Mouse (Mus musculus) cerebellum, postnatal 10 days (tissue): ENCODE measurements at regions not wholly inside any gene's neighbourhood (a gene's known extent, or its start where the extent isn't known, plus 50 kb on each side); places are given as distances from the start of the nearest gene placed in this dataset.

Experiments used
- DNase-seq, 2 experiments: peaks; one replicate each; pipeline ENCODE4 v3.0.0; 2021; ENCODE audit warnings: mixed read lengths in 2 of 2

DNA sequence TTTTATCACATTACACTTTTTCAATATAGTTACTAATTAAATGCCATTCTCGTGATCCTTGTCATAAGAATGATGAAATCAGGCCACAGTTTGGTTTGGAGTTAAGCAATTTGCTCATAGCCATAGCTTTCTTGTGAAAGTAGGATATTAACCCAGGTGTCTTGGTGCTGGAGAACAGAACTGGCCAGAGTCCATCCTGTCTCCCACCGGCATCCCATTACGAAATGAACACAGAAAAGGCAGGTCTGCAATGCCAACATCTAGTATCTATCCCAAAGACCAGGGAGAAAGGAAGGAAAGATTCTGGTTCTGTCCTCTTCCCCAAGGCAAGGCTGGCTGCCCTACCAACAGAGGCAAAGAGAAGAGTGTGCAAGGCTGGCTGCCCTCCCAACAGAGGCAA is 61.6 kb upstream of the Avpr1a start:
- DNase-seq = no peak

DNA sequence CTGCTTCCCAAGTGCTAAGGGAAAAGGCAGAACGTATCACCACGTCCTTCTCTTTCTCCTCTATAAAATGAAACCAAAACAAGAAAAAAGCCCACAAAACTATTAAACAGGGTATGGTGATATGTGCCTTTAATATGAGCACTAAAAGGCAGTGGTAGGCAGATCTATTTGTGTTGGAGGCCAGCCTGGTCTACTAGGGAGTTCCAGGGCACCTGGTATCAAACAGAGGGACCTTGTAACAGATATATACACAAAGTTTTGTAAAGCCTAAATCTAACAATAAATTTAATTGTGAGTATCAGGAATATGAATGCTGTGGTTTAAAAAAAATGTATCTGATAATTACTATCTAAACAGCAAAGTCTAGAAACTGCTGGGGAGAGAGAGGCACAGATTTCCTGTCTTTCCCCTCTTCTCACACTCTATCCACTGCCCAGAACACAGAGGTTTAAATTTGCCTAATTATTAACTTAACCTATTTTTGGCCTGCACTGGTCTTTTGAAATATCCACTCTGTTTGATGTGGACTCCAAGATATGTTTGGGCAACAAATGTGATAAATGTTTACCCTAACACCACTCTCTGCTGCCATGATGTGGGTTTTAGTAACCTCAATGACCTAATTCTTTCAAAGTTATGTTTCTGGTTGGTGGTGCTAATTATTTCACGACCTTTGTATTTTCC is 68.5 kb upstream of the Avpr1a start:
- no peak for DNase-seq

DNA sequence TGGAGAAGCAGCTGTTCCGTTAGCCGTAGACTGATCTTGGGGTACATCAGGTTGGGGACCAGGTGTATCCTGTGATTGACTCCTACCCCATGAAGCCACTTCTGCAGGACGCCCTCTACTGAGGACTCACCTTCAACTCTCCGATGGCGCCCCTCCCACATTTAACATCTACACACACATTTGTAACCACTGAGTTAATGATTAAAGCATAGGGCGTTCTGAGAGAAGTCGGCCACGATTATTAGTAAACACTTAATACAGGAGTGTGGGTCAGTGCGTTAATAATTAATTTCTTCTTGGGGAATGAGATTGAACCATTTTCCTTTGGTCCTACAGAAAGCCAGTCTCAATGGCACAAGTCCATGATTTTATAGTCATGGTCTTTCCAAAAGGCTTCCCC is 105.0 kb upstream of the Avpr1a start:
- DNase-seq = no peak

DNA sequence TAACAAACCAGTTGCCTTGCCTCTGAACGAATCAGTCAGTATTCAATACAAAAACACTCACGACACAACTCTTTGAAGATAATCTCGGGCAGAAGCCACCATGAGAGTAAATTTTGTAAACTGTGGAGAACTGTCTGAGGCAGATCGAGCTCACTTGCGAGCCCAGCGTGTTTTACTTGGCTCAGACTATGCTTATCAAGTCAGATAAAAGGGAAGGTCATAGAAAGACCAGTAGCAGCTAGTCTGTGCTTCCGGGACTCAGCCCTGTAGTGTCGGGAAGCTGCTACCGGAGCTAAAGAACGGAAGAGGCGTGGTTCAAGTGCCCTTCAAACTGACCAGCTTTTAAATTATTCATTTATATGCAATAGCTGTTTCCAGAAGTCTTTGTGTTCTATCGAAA is 105.9 kb upstream of the Avpr1a start:
- DNase-seq = no peak

DNA sequence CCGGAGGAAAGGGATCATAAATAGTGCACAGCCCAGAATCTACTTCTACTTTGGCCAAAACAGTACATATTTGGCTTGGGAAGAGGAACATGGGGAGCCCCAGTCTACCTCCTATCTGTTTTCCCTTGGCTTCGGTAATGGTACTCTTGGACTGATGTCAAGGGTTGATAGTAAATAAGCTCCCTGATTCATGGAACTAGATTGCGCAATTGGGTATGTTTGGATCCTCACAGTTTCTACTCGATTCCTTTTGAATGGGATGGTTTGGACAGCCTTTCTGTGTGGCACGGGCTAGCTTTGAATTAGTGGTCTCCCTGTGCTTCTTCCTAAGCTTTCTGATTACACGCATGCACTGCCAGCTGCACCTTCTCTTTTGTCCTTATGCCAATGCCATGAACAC is 121.4 kb upstream of the Avpr1a start:
- peak; percentile 55 to 62 for DNase-seq

DNA sequence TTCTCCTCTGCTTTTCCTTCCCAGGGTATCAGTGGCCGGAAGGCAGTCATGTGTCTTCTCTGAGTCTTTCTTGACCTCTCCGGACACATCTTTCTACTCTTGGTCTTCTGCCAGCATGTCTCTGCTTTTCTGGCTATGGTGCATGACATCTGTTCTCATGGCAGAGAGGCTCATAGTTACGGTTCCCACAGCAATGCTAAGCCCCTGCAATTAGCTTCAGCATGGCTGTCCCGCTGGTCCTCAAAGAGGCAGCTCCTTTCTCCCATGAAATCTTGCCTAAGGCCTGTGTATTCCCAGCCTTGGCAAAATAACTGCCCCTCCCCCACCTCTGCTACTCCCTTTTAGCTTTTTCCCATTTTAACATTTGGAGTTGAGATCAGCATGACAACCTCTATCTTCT is 129.4 kb upstream of the Avpr1a start:
- DNase-seq = peak; percentile 86 to 87

DNA sequence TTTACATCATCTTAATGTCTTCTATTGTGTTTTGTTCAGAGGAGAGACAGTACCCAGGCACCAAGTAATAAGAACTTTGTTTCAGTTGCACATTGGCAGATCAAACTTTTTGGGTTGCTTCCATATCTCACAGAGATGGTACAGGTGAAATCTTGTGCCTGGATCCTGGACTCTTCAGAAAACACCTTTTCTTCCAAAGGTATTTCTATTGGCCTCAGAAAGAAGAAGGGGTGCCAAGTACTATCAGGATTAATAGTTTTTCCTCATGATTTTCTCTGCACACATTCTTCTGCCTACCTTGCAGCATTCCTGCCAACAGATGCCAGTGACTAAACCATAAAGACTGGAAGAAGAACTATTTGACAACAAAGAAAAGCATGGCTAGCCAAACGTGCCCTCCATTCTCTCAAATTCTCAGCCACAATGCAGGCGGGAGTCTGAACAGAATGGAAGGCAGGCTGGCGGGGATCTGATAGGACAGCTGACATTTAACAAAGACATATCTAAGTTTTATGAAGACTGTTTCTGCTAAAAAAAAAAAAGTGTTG is 137.6 kb upstream of the Avpr1a start:
- DNase-seq = no peak

DNA sequence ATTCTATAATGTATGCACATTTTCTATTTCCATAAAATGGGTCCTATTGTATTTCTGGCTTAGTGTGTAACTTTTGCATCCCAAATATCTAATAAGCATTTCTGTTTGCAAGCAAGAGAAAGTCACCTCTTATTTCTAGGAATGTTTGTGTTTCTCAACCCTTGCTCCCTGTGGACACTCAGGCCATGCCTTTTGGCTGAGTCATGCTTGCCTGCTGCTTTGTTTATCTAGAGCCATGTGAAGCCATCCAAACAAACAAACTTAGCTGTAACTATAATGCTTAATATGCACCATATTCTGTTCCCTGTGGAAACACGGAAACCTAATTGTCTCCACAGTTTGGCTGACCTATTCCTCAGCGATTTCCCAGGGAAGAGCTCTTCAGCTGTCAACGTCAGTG is 139.6 kb upstream of the Avpr1a start:
- no peak for DNase-seq

DNA sequence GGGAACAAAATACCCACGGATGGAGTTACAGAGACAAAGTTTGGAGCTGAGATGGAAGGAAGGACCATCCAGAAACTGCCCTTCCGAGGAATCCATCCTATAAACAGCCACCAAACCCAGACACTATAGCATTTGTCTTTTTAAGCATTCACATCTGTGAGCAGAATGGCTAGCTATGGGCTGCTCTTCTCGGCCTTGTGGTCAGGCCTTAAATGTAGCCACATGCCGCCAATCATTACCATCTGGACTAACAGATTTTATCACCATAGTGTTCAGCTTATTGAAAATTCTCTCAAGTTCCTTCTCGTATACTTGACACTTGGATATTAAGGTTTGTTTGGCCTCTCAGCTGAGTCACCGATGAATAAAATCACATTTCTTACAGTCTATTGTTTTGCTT is 146.0 kb upstream of the Avpr1a start:
- DNase-seq = no peak

DNA sequence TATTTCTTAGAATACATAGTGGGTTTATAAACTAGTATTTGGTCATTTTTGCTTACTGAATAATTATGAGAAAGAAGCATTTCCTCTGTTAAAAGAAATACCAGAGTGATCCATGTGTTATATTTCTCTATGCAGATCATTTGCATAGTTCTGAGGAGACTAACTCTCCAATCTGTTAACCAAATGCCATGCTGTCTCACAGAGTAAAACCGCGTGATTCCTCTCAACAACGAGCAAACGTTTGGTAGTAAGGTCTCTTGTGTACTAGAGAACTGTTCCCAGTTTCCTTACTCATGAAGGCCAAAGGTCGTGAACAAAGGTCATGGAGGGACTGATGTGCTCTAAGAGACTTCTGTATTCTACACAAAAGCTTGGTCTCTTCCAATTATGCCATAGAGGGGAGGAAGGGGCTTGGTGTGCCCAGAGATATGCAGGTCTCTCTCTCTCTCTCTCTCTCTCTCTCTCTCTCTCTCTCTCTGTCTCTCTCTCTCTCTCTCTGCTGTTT is 152.3 kb upstream of the Avpr1a start:
- DNase-seq = no peak

DNA sequence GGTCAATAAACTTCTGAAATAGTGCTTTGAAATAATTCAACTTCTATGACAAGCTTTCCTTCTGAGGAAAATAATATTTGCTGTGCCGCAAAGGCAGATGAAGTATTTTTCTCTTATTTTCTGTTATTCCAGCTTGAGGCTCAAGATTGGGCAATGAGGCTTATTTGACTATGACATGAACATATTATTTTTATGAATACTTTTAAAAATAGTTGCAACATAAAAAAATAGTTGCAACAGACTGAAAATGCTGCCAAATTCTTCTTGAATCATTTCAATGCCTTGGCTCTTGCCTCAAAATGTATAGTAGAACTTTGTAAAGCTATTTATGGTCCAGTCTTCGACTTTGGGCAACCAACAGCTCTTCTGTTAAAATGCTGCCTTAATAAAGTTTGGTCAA is 156.7 kb upstream of the Avpr1a start:
- DNase-seq = no peak

DNA sequence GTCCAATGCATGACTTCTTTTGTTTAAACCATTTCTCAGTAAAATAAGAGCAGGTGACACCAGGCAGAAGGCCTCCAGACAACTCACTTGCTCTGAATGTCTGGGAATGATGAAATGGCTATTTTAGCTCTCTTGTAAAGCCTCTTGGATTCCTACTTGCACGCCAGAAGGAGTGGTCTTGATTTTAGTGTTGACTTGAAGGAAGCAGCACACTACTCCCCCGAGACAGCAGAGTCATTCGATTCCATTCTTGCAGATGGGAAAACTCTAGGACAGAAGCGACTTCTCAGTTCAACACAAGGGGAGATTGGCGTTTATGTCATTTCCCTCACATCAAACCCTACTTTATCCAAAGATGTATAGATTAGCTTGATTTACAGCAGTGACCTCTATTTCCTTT is 157.2 kb upstream of the Avpr1a start:
- DNase-seq = no peak

DNA sequence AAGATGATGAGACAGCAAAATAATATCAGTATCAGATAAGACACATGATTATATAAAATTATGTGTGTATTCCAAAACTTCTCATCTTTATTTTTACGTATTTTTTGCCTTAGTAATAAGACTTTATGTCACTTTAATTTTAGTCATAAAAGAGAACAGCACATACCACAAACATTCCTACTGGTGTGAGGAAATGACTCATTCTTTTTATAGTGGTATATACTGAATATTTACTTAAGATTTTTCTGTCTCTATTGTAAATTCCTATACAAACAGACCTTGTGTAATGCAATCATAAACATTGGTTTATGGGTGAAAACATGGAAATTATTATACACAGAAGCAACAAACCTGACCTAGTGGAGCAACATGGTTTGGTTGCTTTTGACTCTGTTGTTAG is 173.4 kb upstream of the Avpr1a start:
- DNase-seq = no peak

DNA sequence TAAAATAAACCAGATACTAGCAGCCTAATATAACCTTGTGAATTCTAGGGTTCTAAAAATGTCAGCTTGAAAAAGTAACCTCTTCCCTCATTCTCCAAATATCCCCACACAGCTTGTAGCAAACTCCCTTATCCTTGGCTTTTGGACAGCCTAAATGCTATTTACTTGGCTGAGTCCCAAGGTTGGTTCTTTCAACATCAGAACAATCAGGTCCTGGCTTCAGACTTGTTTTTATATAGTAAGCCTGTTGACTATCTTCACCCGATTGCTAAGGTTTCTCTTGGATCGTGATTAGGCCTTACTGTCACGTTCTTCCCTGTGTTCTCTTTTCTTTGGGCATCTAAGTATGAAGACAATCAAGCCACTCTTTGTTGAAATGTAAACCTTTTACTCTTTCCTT is 174.1 kb upstream of the Avpr1a start:
- DNase-seq = no peak

DNA sequence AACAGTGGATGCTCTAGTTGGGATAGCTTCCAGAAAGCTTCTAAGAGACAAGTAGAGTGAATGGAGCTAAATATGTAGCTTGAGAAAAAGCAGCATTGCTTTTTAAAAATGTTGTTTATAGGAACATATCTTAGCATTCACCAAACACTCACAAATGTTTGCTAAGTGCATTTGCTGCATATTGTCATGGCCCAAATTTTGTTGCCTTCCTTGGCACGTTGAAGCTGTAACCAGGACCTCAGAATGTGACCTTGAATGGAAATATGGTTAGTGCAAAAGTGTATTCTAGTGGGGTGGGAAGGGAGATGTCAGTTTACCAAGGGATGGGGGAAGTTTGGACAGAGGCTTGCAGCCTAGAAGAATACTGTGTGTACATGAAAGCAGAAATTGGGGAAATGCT is 166.9 kb upstream of the Rxylt1 start:
- DNase-seq = no peak

DNA sequence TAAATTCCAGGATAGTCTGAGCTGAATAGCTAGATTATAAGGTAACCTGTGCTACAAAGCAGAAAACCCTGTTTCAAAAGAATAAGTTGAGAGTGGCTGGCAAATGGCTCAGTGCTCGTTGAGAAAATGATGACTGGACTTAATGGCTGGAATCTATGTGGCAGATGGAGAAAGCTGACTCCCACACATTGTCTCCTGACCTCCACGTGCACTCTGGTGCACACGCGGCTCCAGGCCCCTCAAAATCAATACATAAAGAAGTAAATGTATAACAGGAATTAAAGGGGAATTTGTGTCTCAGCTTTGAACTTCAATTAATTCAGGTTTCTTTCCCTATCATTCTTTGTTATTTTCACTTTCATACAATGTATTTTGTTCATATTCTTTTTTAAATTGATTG is 162.2 kb upstream of the Rxylt1 start:
- no peak for DNase-seq

DNA sequence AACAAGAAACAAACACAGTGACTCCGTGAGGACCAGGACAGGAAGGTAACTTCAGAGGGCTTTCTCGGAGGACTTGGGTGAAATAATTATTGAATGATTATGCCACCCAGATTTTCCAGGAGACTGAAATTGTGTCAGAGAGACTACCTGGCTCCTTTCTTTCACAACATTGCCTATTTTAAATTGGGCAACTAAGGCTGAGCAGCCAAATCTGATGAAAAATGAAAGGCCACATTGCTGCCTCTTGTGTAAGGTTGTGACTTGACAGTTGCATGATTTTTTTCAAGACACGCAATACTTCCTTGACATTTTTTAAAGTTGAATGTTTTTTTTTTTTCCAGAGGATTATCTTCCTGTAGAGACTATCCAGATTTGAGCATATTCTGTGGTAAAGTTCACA is 161.5 kb upstream of the Rxylt1 start:
- DNase-seq = no peak

DNA sequence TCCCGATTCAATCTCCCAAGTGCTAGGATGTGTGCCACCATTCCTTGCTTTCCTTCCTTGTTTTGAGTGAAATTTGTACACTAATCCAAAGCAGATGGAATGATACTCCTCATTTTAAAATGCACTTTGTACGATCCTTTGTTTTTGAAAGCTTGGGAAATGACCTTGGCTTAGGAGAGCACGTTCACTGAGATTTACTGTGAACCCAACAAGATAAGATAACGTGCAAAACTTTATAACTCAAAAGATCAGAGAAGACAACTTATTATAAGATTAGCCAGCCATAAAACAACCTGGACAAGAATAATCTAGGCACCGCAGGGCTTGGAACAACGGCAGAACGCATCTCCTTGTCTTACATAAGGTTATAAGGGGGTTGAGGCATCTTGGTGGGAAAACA is 134.6 kb upstream of the Rxylt1 start:
- DNase-seq = no peak

DNA sequence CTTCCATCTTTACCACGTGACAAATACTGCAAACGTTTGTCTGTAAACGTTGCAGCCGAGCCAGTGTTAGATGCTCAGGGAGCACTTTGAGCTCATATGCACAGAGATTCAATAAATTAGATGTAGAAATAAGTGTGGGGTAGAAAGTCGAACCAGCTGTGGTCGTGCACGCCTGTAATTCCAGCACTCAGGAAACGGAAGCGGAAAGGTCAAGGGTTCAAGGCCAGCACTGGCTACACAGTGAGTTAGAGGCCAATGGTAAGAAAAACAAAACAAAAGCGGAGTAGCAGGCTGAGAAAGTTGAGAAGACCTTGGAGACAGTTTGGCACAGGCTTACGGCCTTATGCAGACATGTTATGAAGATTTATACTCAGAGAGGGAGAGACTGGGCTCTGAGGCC is 133.6 kb upstream of the Rxylt1 start:
- DNase-seq = no peak

DNA sequence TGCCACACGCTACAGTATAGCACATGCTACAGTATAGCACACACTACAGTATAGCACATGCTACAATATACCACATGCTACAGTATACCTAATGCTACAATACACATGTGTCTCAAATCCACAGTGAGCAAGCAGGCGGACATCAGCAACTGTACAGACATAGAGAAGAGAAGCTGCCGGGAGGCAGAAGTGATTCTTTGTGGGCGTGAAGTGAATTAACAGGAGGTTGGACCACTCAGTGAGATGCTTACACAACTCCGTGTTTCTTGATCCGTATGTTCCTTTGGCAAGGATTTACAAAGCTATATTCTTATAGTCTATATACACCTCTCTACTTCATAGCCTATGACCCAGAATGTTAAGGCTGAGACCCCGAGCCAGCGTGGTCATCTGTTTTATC is 128.5 kb upstream of the Rxylt1 start:
- no peak for DNase-seq

DNA sequence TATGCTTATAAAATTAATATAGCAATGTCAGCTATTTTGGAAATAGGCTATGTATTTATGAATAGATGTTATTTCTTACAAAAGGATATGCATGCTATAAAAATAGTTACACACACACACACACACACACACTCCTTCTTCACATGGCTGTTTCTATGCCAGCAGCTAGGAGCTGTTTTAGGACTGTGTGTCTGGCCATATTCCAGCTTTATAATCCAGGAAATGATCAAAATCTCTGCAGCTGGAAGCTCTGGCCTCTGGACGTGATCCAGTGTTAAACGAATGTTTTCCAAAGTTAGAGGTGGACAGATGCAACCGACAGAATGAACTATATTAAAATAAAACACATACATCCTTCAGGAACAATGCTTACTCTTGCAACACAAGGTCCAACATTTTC is 125.9 kb upstream of the Rxylt1 start:
- no peak for DNase-seq

DNA sequence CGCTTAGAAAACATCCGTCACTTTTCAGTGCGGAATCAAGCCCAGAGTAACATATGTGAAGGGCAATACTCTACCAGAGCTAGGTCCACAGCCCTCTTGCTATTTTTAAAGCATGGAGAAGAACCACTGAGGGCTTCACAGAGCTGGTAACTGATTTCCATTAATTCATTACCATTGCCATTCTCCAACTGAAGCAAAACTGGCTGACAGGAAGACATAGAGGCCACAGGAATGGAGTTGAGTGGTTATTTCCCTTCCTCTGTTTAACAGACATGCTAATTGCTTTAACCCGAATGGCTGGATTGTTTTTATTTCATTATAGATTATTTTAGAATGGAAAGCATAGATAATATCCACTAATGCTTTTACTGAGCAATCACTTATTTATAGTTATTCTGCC is 120.4 kb upstream of the Rxylt1 start:
- no peak for DNase-seq

DNA sequence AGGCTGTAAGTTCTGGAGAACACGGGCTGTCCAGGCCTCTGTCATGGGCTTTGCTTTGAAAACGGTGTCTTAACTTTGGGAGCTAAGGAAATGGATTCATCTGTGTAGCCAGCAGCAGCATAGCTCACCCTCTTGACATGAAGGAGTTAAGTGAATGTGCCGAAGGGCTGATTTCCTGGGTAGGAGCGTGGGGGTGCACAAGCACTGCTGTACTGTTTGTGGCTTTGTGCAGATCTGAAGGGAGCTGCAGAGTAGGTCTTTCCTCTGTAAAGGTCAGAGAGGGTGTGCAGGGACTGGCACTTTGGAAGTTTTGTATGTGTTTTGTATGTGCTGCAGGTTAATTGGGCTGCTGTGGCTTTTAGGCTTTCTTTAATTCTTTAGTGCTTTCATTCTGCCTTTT is 102.6 kb upstream of the Rxylt1 start:
- DNase-seq = no peak

DNA sequence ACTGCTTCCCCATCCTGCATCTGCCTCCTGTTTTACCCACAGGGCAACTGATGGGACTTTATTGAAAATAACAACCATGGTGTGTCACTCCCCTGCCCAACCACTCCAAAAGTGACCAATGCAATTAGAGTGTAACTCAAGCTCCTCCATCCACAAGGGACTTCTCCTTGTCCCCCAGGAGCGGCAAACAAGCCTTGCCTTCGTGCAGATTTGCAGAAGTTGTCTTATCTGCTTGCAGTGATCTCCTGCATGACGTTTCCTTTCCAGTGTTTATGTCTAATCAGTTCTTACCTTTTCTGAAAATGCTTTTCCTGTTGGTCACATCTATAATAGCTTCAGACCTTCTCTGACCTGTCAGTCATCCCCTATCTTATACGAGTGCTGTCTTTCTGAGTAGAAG is 100.5 kb upstream of the Rxylt1 start:
- DNase-seq = no peak

DNA sequence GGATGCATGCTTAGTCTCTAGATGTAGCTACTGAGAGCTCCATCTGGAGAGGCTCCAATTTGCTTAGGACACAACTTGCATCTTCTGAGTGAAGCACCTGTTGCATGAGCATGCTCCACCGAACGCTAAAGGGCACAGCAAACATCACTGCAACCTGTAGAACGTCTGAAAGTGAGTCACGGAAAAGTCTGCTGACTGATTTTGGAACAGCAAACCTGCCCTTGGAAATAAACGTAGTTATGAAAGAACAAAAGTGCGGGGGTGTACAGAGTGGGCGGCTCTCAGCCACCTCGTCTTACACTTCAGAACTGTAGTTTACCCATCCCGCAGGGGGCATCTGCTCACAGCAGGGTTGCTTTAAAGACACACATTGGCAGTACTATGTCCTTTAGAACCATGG is 97.0 kb upstream of the Rxylt1 start:
- no peak for DNase-seq
